Mouse (Mus musculus): ENCODE measurements around the gene Adam11. TPM values are rescaled to one million over a fixed set of nuclear protein-coding genes. Genes with fewer than 3 reads are reported as not detected.

The Adam11 gene
- polyA plus RNA-seq, 1 experiment from 2014 or later: 8.1 TPM

DNA sequence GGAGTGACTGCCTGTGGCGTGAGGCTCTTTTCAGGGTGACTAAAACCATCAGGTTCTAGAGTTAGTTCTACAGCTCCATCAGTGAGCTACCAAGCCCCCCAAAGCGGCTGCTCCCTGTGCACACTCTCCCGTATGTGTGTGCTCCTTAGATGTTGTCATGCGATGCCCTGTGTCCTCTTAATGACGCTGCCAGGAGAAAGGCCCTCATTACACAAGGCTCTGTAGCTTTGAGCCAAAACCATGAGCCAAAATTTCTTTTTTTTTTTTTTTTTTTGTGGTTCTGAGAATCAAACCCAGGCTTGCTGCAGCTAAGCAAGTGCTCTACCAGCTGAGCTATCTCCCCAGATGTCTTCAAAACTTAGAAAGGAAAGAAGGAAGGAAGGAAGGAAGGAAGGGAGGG is 28.1 kb upstream of the Adam11 start:
- no peak overlapping the region for H3K4me2 ChIP-seq (ENCODE audit: low read depth, low read length)
- no peak overlapping the region for H3K4me3 ChIP-seq (ENCODE audit: low read depth, low read length)
- no peaks in the 10 kb centered on the region for H3K9me3 ChIP-seq (ENCODE audit: control insufficient read depth, low read length)
- DNase-seq (ENCODE audit: low spot score) (no peak), ATAC-seq (ENCODE audit: low read depth) (no peak)
- 62% methylated on average over 5 of the region's 5 CpGs for WGBS
- H3K27me3 ChIP-seq (replicated peaks; ENCODE audit: control insufficient read depth, insufficient read depth, low read length): no peaks in the 10 kb centered on the region
- H3K36me3 ChIP-seq (ENCODE audit: control insufficient read depth, insufficient read depth, low read length): no peaks in the 10 kb centered on the region
- no peak overlapping the region for H3K9ac ChIP-seq (ENCODE audit: low read depth, low read length)
- H3K4me1 ChIP-seq (ENCODE audit: control insufficient read depth, insufficient read depth, low read length): no peaks in the 10 kb centered on the region
- H3K27ac ChIP-seq (replicated peaks; ENCODE audit: low read depth, low read length): no peak overlapping the region

DNA sequence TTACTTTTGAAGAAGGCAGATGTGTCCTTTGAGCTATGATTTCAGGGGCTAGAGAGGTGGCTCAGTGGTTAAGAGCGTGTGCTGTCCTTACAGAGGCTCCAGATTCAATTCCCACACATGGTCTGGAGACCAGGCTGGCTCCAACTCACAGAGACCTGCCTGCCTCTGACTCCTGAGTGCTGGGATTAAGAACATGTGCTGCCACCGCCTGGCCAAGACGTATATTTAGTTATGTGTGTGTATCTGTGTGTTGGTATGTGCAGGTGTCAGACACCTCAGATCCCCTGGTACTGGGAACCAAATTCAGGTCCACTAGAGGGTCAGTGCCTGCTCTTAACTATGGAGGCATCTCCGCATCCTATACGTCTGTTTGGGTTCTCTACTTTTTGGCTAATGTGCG is 26.3 kb upstream of the Adam11 start:
- no peak for DNase-seq (ENCODE audit: low spot score)
- no peak overlapping the region for H3K4me2 ChIP-seq (ENCODE audit: low read depth, low read length)
- no peaks in the 10 kb centered on the region for H3K9me3 ChIP-seq (ENCODE audit: control insufficient read depth, low read length)
- no peaks in the 10 kb centered on the region for H3K27me3 ChIP-seq (replicated peaks; ENCODE audit: control insufficient read depth, insufficient read depth, low read length)
- ATAC-seq (ENCODE audit: low read depth): no peak
- no peaks in the 10 kb centered on the region for H3K36me3 ChIP-seq (ENCODE audit: control insufficient read depth, insufficient read depth, low read length)
- H3K4me1 ChIP-seq (ENCODE audit: control insufficient read depth, insufficient read depth, low read length): peaks cover 3% of the 10 kb centered on the region; the same call in 1 of the 2 replicates
- no peak overlapping the region for H3K9ac ChIP-seq (ENCODE audit: low read depth, low read length)
- H3K4me3 ChIP-seq (ENCODE audit: low read depth, low read length): no peak overlapping the region
- 93% methylated on average over 6 of the region's 6 CpGs for WGBS
- no peak overlapping the region for H3K27ac ChIP-seq (replicated peaks; ENCODE audit: low read depth, low read length)

DNA sequence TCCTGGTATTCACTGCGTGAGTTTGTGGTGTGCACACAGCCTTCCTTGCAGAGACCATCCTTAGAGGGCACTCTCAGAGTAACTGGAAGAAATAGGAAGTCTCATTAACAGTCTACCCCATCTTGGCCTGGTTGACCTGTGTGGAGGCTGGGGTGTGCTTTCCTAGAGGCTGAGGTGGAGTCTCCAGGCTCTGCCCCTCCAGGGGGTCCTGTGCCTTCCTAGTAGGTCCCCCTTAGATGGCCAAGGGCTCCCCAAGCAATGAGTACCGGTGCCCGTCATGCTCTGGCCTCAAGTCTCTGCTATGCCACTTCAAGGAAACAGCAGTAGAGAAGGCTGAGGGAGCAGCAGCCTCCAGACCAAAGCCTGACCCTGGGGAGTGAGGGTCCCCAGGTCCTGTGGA is 23.2 kb upstream of the Adam11 start:
- Histone ChIP-seq H3K9ac (ENCODE audit: low read depth, low read length) (no peak overlapping the region), H3K9me3 (ENCODE audit: control insufficient read depth, low read length) (no peaks in the 10 kb centered on the region), H3K4me3 (ENCODE audit: low read depth, low read length) (no peak overlapping the region), H3K27ac (replicated peaks; ENCODE audit: low read depth, low read length) (no peak overlapping the region), H3K4me1 (ENCODE audit: control insufficient read depth, insufficient read depth, low read length) (peaks cover 3% of the 10 kb centered on the region; the same call in 1 of the 2 replicates), H3K4me2 (ENCODE audit: low read depth, low read length) (no peak overlapping the region), H3K36me3 (ENCODE audit: control insufficient read depth, insufficient read depth, low read length) (no peaks in the 10 kb centered on the region), H3K27me3 (replicated peaks; ENCODE audit: control insufficient read depth, insufficient read depth, low read length) (no peaks in the 10 kb centered on the region)
- ATAC-seq (ENCODE audit: low read depth) (no peak), DNase-seq (ENCODE audit: low spot score) (no peak)
- 80% methylated on average over 3 of the region's 3 CpGs for WGBS

DNA sequence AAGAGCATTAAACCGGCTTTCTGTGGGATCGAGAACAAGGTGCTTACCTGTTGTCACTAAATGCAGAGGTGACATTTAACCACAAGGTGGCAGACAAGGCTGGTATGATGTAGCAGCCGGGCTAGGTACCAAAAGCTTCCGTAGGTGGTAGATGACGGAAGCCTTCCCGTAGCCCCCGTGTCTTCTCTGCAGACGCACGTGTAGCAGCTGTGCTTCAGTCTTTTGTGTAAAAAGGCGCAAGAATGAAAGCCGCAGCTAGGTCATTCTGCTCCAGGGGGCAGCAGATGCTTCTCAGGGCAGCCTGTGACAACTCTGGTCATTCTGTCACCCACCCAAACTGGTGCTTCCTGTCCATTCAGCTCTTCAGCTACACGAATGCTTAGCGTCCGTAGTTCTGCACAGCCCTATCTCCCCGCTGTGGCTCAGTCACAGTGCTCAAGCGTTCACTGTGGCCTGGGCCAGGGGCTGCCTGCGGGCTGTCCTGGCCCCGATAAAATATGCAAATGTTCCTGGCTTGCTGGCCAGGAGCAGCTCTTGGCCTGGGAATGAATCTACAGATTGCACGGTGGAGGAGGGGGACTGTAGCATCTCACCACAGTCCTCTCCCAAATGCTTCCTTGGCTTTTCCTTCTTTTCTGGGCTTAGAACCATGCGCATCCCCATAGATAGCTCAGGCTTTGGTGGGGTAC is 21.8 kb upstream of the Adam11 start:
- no peaks in the 10 kb centered on the region for H3K27me3 ChIP-seq (replicated peaks; ENCODE audit: control insufficient read depth, insufficient read depth, low read length)
- H3K9ac ChIP-seq (ENCODE audit: low read depth, low read length): peak overlapping the region; percentile 47; the same call in 1 of the 2 replicates
- H3K27ac ChIP-seq (replicated peaks; ENCODE audit: low read depth, low read length): no peak overlapping the region
- peaks cover 3% of the 10 kb centered on the region; the same call in 1 of the 2 replicates for H3K4me1 ChIP-seq (ENCODE audit: control insufficient read depth, insufficient read depth, low read length)
- no peaks in the 10 kb centered on the region for H3K36me3 ChIP-seq (ENCODE audit: control insufficient read depth, insufficient read depth, low read length)
- H3K4me2 ChIP-seq (ENCODE audit: low read depth, low read length): peak overlapping the region; percentile 54
- H3K9me3 ChIP-seq (ENCODE audit: control insufficient read depth, low read length): no peaks in the 10 kb centered on the region
- peak overlapping the region; percentile 19 for H3K4me3 ChIP-seq (ENCODE audit: low read depth, low read length)
- peak; percentile 85 for ATAC-seq (ENCODE audit: low read depth)
- 7% methylated on average over 20 of the region's 20 CpGs for WGBS
- DNase-seq (ENCODE audit: low spot score): peak; percentile 90

DNA sequence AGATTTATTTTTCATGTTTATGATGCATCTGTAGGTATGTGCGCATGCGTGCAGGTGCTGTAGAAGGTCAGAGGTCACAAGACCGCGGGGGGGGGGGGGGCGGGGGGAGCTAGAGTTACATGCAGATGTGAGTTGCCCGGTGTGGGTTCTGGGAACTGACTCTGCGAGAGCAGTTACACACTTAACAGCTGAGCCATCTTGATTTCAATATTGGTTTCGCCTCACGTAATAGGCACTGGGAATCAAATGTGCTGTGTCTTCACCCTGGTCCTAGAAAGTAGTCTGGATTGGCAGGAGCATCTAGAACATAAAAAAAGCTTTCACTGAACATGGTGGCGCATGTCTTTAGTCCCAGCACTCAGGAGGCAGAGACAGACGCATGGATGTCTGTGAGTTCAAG is 20.6 kb upstream of the Adam11 start:
- no peak overlapping the region for H3K27ac ChIP-seq (replicated peaks; ENCODE audit: low read depth, low read length)
- H3K4me2 ChIP-seq (ENCODE audit: low read depth, low read length): no peak overlapping the region
- no peaks in the 10 kb centered on the region for H3K27me3 ChIP-seq (replicated peaks; ENCODE audit: control insufficient read depth, insufficient read depth, low read length)
- no peak overlapping the region for H3K4me3 ChIP-seq (ENCODE audit: low read depth, low read length)
- no peak for ATAC-seq (ENCODE audit: low read depth)
- H3K4me1 ChIP-seq (ENCODE audit: control insufficient read depth, insufficient read depth, low read length): peaks cover 3% of the 10 kb centered on the region; the same call in 1 of the 2 replicates
- 41% methylated on average over 11 of the region's 11 CpGs for WGBS
- H3K9me3 ChIP-seq (ENCODE audit: control insufficient read depth, low read length): no peaks in the 10 kb centered on the region
- H3K36me3 ChIP-seq (ENCODE audit: control insufficient read depth, insufficient read depth, low read length): no peaks in the 10 kb centered on the region
- no peak overlapping the region for H3K9ac ChIP-seq (ENCODE audit: low read depth, low read length)
- no peak for DNase-seq (ENCODE audit: low spot score)

DNA sequence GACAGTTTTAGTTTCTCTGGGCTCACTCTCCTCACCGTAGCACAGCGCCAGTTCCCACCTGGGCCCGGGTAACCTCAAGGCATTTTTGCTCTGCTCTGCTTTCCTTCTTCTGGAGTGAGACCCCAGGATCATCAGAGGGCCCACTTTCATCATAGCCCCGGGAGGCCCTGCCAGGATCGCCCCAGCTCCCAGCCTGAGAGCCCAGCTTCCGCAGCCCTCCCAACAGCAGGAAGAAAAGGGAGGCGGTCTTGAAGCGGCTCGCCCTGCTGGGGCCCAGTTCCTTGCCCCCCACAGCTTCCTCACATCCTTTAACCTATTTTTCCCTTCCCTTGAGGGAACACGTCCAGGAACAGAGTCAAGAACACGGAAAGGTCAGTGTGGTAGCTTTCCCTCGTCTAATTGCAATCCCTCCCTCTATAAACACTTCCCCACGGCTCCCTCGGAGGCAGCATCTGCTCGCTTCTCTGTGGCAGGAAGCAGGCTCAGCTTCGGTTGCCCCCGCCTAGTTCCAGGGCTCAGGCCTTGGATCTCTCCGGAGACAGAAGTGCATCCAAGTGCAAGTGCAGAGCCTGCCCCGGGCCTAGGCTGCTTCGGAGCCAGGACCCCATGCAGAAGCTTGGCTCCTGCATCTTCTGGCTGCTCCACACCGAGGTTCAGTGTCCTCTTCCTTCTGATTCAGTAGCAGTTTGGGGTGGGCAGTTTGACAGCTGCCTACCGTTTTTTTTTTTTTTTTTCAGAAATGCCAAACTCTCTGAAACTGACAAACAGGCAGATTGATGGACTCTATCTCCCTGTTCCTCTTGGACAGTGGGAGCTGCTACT is 19.9 kb upstream of the Adam11 start:
- H3K4me3 ChIP-seq (ENCODE audit: low read depth, low read length): no peak overlapping the region
- WGBS: 16% methylated on average over 21 of the region's 22 CpGs
- H3K9ac ChIP-seq (ENCODE audit: low read depth, low read length): peak overlapping the region; percentile 21
- peak overlapping the region; percentile 13; the same call in 1 of the 2 replicates for H3K4me2 ChIP-seq (ENCODE audit: low read depth, low read length)
- no peaks in the 10 kb centered on the region for H3K9me3 ChIP-seq (ENCODE audit: control insufficient read depth, low read length)
- H3K27me3 ChIP-seq (replicated peaks; ENCODE audit: control insufficient read depth, insufficient read depth, low read length): no peaks in the 10 kb centered on the region
- H3K4me1 ChIP-seq (ENCODE audit: control insufficient read depth, insufficient read depth, low read length): peaks cover 3% of the 10 kb centered on the region; the same call in 1 of the 2 replicates
- DNase-seq (ENCODE audit: low spot score) (peak; percentile 45), ATAC-seq (ENCODE audit: low read depth) (no peak)
- H3K36me3 ChIP-seq (ENCODE audit: control insufficient read depth, insufficient read depth, low read length): no peaks in the 10 kb centered on the region
- no peak overlapping the region for H3K27ac ChIP-seq (replicated peaks; ENCODE audit: low read depth, low read length)

DNA sequence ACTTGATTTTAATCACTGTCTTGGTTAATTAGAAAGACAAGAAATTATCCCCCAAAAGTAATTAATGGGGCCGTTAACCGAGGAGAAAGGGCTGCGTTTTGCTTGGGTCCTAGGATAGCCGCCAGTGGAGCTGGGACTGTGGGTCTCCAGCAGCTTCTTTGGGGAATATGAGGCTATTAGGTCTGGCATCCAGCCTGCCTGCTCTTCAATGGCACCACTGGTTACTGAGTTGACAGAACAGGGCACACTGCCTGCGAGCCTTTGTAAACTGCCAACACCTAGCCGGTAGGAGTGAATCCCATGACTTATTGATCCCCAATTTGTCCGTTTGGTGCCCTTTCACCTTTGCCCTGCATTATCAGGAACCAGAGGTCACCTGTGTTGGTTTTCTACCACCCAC is 19.2 kb upstream of the Adam11 start:
- no peak overlapping the region for H3K9ac ChIP-seq (ENCODE audit: low read depth, low read length)
- 61% methylated on average over 7 of the region's 7 CpGs for WGBS
- ATAC-seq (ENCODE audit: low read depth): no peak
- H3K9me3 ChIP-seq (ENCODE audit: control insufficient read depth, low read length): no peaks in the 10 kb centered on the region
- peaks cover 3% of the 10 kb centered on the region; the same call in 1 of the 2 replicates for H3K4me1 ChIP-seq (ENCODE audit: control insufficient read depth, insufficient read depth, low read length)
- DNase-seq (ENCODE audit: low spot score): no peak
- no peak overlapping the region for H3K4me2 ChIP-seq (ENCODE audit: low read depth, low read length)
- no peak overlapping the region for H3K4me3 ChIP-seq (ENCODE audit: low read depth, low read length)
- H3K36me3 ChIP-seq (ENCODE audit: control insufficient read depth, insufficient read depth, low read length): no peaks in the 10 kb centered on the region
- no peak overlapping the region for H3K27ac ChIP-seq (replicated peaks; ENCODE audit: low read depth, low read length)
- no peaks in the 10 kb centered on the region for H3K27me3 ChIP-seq (replicated peaks; ENCODE audit: control insufficient read depth, insufficient read depth, low read length)

DNA sequence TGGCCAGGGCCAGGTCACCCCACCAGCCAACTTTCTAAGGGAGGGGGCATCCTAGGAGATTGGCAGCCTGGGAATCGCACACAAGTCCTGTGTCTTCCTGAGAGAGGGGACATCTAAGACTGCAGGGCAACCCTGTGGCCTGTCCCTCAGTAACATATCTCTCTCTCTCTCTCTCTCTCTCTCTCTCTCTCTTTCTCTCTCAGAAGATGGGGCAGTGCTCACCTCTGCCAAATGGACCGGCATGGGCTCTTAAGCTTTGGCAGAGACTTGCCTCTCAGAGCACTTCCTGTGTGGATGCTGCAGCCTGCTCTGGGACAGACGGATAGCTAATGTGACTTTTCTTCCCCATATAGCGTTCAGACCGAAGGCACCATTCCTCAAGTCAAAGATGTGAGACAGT is 18.4 kb upstream of the Adam11 start:
- no peaks in the 10 kb centered on the region for H3K27me3 ChIP-seq (replicated peaks; ENCODE audit: control insufficient read depth, insufficient read depth, low read length)
- H3K27ac ChIP-seq (replicated peaks; ENCODE audit: low read depth, low read length): no peak overlapping the region
- ATAC-seq (ENCODE audit: low read depth) (no peak), DNase-seq (ENCODE audit: low spot score) (no peak)
- no peaks in the 10 kb centered on the region for H3K36me3 ChIP-seq (ENCODE audit: control insufficient read depth, insufficient read depth, low read length)
- H3K9ac ChIP-seq (ENCODE audit: low read depth, low read length): no peak overlapping the region
- H3K9me3 ChIP-seq (ENCODE audit: control insufficient read depth, low read length): no peaks in the 10 kb centered on the region
- H3K4me3 ChIP-seq (ENCODE audit: low read depth, low read length): no peak overlapping the region
- peaks cover 3% of the 10 kb centered on the region; the same call in 1 of the 2 replicates for H3K4me1 ChIP-seq (ENCODE audit: control insufficient read depth, insufficient read depth, low read length)
- WGBS: 78% methylated on average over 5 of the region's 5 CpGs
- H3K4me2 ChIP-seq (ENCODE audit: low read depth, low read length): no peak overlapping the region
